Mouse (Mus musculus): ENCODE data around the gene Lfng.

The Lfng gene

DNA sequence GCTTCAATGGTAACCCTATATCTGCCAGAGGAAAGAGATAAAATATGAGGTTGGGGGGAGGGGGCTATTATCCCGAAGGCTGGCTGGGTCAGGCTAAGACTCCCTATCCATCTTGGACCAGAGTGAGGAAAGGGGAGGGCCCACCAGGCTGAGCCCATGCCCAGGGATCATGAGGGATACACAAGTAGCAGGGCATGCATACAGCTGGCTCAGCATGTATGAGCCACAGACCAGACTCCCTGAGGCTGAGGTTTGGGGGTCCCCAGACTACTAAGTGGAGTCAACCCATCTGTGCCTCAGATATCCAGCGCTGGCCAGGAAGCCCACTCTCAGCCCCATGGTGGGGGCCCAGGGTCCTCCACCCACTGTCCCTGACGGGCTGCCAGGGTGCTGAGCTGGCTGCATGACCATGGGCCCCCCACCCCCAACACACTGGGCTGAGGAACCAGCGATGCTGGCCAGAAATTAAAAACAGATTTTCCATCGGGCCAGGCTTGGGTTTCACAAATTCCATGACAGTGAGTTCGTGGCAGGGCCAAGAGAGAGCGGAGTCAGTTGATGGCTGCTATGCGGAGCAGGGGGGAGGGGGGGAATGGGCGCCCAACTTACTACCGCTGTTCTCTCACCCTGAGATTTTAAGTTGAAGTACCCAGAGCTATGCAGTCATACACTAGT lies 34.3 kb downstream of the Lfng start:
- DNase-seq (ENCODE audit: low spot score) = no peak

DNA sequence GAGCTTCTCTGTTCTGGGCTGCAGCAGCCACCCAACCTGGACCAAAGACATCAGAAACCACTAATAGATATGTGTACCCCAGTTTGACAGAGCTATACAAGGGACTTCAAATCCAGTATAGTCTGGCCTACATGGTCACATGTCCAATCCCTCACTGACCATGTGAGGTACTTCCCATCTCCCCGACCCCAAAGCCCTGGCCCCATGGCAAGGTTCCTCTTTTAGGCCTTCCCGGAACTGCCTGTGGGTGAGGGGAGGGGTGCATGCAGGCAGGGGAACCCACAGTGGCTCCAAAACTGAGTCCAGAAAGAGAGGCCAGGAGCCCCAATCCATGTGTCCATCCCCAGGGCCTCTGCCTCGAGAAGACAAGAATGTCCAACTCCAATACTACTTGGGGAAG lies 35.0 kb downstream of the Lfng start:
- DNase-seq (ENCODE audit: low spot score) = no peak

DNA sequence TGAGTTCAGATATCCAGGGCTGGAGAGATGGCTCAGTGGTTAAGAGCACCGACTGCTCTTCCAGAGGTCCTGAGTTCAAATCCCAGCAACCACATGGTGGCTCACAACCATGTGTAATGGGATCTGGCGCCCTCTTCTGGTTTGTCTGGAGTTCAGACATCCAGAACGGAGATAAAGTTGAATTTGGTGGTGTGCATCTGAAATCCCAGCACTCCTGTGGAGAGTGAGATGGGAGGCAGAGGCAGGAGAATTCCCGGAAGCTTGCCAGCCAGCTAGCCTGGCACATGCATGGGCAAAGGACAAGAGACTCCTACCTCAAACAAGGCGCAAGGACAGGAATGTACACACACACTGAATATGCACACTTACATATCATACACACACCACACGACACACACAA lies 37.1 kb downstream of the Lfng start:
- DNase-seq (ENCODE audit: low spot score) = no peak

DNA sequence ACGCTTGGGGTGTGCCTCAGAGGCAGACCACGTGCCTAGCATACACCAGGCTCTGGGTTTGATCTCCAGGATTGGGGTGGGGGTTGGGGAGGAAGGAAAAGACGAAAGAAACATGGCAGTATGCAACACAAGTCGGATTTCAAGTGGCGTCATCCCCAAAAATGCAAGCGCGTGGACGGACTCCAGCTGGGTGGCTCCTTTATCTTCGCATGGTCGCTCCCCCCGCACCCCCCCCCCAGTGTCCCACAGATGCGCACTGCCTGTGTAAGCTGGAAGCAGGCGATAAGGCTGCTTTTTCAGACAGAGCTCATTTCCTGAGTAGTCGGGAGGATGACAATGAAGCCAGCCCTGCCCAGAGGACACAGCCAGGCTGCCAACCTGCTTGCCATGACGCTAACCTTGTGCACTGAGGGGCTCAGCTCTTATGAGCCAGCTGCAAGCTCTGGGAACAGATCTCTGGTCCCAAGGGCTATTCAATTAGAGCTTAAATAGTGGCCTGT lies 37.6 kb downstream of the Lfng start:
- DNase-seq (ENCODE audit: low spot score) = no peak

DNA sequence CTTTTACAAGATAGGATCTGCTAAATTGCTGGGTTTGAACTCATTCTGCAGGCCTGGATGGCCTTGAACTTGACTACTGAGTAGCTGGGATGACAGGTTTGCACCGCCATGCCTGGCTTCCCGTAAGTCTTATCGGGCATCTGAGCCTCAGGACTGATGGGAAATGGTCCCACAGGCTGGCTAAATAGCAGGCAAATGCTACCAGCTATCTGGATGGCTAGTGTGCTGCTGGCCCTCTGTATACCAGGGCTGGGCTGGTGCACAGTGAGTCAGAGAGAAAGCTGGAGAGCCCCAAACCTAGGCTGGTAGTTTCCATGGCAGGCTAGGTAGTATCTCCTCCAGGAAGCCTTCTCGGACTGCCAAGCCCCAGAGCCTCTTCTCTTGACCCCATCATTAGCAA lies 38.3 kb downstream of the Lfng start:
- DNase-seq (ENCODE audit: low spot score) = no peak

DNA sequence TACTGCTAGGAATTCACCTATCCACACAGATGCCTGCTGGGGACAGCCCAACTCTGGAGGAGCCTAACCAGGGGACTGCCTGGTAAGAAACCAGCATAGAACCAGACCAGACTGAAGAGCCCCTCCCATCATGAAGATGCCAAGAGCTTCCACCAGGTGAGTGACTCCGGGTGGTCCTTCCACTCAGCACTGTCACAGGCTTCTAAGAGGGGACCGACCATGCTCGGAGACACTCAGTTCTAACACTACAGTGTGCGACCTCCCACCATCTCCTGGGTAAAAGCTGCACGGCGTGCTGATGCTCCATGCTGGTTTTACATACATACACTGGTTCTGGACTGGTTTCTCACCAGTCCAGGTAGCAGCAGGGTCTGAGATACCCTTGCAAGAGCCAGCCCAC lies 39.1 kb downstream of the Lfng start:
- DNase-seq (ENCODE audit: low spot score) = no peak

DNA sequence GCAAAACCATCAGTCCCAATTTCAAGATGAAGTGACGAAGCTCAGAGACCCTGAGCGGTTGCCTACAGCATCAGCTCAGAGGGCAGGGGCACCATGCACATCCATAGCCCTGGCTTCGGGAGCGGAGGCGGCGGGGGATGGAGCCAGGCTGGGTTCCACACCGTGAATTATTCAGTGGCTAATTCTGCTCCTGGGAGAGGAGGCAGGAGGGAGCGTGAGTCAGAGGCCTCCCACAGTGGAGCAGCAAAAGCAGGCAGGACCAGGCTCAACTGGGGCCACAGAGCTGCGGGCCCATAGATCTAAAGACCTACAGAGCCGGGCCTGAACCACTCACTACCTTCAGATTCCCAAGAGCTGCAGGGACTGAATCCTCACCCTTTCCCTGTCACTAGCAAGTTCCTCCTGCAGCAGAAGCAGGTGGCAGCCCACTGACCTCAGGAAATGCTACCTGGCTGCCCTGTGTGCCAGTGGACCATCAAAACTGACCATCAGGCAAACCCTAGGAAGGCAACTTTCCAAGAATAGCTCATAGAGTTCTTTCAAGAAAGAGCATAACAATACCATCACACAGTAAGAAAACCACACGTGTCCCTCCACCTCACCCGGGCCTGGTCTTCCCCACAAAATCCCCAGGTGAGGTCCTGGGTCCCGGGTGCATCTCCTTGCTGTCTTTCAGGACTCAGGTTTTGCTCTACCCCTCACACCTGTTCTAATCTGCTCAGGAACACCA lies 40.1 kb downstream of the Lfng start:
- DNase-seq (ENCODE audit: low spot score) = no peak

DNA sequence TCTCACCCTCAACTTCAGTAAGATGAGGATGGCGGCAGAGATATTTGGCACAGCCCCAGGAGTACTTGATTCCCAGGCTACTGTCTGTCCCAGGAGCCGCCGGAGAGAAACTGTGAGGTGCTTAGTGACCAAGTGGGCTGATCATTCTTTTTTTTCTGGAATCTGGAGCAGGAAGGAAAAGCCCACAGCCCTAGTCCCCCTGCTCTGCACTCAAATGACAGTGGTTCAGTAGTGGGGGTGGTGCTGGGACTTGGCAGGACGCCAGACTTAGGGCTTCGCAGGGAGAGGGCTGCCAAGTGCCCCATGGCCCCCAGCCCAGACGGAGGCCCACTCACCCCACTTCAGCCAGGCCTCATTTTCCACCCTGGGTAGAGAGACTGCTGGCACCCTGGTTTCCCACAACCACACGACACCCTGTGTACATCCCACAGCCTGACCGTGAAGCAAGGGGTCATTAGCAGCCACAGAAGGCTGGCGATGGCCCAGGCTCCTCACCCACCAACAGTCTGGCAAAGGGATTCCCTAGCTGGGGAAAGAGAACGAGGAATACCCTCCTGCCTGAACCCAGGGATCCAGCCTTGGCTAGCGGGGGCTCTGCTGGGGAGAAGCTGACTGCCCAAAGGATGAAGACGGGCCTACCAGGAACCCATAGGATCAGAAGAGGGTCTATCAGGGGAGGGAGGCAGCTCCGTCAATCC lies 40.9 kb downstream of the Lfng start:
- DNase-seq (ENCODE audit: low spot score) = peak; percentile 36

DNA sequence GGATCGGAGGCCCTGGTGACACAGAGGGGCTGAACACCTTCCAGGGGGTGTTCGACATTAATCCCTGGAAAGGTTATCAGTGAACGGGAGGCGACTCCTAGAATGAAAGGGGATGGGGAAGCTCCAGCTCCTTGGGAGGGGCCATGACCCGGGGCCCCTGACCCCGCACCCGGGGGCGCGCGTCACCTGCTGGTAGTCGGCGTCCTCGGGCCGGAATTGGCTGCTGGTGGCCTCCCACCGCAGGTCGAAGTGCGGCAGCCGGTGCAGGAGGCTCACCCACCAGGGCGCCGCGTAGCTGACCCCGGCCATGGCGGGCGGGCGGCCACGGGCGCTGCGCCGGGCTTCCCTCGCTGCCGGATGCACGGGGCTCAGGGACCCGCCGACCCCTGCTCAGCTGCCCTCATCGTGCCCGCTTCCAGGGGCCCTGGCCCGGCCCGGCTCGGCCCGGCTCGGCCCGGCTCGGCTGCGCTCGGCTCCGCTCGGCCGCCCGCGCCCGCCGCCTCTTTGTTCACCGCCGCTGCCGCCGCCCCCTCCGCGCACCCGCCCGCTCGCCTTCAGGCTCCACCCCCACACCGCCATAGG lies 41.5 kb downstream of the Lfng start, which contains the start of gene Ttyh3:
Ttyh3 (minus strand) TSS at position 513 of the 582 bp plus-strand sequence.
- DNase-seq (ENCODE audit: low spot score) = no peak

DNA sequence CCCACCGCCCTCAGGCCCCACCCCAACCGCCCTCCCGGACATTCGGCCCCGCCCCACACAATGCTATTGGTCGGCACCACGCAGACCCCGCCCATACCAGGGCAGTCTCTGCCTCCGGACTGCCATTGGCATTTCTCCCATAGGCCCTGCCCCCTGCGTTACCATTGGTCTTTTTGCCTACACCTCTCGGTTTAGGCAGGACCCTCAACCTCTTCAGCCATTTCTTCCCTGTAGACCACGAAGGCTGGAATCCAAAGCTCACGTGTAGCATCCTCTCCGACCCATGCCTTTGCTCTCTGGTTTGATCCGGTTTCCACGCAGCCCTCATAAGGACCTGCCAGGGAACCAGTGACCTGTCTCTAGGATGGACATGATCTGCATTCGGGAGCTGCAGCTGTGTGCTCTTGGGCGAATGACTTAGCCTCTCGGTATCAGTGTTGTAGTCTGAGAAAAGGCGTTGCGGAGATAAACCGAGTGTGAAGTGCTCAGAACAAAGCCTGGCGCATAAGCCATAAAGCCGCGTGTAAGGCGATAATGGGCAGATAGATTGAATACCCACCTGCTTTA lies 42.1 kb downstream of the Lfng start:
- peak; percentile 93 for DNase-seq (ENCODE audit: low spot score)

DNA sequence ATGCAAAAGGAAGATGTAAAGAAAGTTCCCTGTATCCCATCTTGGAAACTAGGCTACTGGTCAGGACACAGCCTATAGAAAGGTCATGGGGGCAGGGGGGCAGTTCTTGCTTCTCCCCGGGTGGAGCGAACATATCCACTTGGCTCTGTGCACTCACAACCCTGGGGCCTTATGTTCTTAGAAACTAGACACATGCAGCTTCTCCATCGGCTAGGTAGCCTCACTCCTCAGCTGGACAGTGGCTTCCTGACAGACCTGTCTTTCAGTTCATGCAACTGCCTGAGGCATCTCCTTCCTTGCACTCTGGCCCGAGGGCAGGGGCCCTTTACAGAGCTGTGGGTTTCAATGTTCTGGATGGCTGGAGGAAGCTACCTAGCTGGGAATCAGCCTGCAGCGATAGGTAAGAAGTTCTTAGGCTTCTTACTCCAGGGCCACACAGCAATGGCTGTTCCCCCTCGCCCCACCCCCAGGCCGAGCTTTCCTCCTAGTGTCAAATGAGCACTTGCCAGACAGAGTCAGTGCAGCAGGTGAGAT lies 42.8 kb downstream of the Lfng start:
- no peak for DNase-seq (ENCODE audit: low spot score)

DNA sequence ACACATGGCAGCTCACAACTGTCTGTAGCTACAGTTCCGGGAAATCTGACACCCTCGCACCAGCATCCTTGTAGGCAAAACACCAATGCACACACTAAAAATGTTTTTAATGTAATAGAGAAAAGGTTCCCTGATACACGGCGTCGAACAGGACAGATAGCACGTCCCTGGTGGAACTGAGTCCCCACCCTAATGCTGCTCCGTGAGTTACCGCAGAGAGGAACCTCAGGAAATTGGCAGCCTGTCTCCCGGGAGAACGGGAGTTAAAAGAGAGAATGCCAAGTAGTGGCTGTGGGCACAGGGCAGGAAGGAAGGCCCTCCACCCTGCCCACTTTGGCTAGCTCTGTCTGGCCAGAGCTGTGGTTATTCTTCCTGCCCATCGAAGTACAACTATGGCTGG lies 44.1 kb downstream of the Lfng start:
- DNase-seq (ENCODE audit: low spot score) = no peak

DNA sequence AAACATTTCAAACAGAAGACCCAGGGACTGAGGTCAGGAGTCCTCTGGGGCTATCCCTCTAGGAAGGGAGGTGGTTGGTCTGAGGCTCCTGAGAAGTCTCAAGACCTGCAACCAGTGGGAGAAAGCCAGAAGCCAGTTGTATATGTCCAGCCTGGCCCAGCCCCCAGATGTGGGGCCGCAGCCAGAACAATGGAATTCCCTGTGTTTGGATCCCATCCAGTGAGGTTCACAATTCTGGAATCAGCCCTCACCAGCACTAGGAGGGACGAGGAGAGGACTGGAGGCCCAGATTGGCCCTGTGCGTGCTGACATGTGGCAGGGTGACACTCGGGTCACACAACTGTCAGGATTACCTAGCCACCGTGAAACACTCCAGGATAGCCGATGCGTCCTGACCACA lies 45.5 kb downstream of the Lfng start:
- DNase-seq (ENCODE audit: low spot score) = no peak

DNA sequence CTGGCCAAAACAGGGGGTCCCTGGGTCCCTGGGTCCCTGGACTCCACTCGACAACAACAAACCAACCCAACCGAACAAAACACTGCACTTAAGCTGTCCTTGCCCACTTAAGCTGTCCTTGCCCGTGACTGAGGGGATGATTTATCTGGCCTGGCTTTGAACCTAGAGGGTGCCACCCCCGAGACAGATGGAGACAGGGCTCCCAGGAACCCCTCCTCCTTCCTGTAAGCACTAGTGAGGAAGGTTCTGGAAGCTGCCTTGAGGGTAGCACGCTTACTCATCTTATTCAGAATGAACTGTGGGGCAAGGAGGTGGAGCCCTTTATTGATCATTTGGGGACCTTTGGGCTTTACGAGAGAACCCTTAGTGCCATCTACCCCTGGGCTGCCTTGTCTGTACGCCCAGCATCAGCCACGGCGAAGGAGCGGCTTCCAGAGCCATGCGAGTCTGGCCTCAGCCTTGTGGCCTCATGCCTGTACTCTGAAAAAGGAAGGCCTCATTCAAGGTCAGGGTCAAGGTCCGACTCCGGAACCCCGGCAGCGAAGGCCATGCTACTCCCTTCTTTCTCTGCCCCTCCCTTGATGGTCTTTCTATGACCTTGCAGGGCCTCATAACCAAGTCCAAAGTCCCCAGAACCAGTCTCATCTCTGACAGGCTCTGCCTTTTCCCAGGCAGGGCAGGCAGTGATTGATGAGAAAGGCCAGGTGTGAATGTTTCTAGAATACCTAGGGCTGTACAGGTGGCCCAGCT lies 47.2 kb downstream of the Lfng start:
- no peak for DNase-seq (ENCODE audit: low spot score)

DNA sequence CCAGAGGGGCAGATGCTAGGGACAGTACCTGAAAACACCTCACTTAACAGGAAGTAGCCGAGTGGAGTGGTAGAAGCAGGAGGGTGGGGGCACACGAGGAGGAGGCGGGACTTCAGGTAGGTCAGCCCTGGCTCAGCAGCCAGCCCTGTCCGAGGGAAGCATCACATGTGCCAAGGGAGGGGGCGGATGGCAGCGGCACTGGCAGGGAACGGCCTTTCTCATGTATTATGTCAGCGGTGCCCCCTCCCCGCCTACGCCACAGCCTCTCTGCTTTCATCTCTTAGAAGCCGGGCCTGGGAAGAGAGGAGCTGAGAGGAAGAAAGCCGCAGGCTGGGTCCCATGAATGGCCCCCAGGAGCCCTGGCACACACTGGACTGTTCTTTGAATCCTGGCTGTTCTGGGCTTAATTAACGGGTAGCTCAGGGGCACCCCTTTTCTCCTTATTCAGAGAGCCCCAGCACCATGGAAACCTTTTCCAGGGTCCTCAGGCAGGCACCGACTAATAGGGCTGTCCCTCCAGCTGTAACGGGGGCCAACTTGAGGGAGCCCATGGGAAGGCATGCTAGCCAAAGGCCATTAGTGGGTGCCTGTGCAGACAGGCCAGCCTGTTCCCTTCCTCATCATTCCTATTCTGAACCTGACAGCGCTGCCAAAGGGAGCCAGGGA lies 52.6 kb downstream of the Lfng start:
- no peak for DNase-seq (ENCODE audit: low spot score)

DNA sequence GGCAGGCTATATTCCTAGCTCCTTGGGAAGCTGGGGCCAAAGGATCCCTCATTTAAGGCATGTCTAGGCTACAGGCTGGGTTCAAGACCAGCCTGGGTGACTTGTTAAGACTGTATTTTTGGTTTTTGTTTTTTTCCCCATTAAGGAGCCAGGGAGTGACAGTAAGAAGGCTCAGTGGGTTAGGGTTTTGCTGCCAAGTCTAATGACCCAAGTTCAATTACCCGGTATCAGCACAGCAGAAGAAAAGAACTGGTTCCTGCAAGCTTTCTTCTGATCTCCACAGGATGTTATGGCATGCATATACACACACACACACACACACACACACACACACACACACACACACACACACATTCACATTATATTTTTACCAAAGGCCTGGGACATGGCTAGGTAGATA lies 53.3 kb downstream of the Lfng start:
- DNase-seq (ENCODE audit: low spot score) = no peak

DNA sequence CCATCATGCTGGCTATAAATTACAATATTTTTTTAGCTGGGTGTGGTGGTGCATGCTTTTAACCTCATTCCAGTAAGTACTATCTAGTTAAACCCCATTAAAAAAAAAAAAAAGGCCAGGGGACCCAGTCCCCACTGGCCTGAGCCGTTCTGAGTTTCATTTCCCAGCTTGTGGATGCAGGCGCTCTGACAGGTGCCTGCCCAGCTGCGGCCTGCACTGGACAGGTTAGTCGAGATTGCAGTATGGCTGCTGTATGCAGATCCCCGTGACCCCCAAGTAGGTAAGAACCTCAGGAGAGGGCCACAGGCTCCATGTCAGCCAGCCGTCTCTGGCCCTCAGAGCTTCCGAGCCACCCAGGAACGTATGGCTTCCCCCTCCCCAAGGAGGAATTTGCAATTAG lies 54.3 kb downstream of the Lfng start:
- DNase-seq (ENCODE audit: low spot score) = peak; percentile 23

DNA sequence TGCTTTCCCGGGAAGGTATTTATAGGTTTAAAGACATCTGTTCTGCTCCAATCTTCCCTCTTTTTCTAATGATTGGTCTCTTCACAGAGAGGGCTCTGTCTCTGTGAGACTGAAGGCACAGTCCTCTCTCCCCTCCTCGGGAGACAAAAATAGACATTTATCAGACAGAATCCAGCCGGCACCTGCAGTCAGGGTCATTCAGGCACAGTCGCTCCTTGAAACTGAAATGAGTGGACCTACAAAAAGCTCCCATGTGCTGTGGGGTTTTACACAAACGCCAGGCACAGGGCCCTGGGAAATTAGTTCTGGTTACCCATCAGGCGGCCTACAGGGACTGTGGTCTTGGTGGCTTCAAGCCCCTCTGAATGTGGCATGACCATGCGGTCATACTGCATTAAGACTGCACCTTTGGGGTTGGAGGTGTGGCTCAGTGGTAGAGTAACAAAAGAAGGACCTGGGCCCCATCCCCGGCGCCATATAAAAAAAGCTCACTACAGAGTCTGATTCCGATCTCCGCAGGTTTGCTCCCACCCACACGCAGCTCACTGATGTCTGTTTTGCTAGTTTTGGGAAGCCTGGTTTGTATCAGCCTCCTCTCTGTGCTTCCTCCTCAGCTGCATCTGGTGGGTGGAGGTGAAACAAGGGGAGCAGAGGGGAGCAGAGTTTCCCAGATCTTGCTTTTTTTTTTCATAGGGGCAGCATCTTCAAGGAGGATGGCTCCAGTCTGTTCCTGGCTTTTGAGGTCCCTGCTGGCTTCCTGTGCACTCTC lies 54.9 kb downstream of the Lfng start:
- no peak for DNase-seq (ENCODE audit: low spot score)

DNA sequence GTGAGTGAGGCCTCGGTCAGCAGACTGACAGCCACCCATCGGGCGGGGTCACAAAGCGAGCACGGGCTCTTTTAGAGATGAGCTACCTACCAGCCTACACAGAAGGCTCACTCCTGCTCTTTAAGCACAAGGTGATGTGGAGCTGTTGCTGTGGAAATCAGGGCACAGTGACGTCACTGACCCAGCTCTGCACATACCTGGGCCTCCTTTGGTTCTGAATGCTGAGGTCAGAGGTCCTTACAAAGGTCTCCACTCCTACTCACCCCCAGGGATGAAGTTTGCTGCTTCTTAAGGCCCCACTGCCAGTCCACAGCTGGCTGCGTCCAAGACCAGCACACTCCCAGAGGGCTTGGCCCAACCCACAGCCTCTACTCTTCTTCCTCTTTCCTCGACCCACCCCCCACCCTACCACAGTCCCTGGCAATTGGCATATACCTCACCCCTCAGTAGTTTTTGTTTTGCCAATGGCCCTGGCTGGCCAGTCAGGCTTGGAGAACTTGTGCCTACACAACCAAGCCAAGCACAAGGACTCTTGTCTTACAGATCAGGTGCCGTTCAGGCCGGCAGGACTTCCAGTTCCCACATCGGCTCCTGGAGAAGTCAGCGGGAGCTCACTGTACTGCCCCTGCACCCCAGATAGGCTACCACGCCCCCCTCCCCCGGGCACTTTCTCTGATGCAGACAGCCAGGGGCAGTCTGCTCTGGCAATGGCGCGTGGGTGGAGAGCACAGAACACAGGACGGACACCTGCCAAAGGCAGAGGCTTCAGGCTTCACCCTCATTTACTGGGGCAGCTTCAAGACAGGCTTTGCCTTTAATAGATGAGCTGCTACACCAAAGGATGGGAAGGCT lies 55.8 kb downstream of the Lfng start:
- no peak for DNase-seq (ENCODE audit: low spot score)

Measured in urinary bladder, postnatal 25 days (tissue).